20 mouse cellular contexts compared by ENCODE assay signal in the genomic region with DNA sequence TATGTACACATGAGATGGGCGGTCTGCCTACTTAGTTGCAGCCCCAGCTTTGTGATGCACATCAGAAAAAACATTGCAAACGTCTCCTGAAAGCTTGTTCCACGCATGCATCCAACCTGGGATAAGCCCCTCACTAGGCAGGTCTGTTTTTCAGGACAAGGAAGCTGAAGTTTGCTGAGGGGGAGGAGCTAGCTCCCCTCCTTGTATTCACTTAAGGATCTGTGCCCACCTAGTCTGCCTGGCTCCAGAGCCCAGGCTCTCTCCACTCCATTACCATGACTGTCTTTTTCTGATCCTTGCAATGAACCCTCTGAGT. TPM values are rescaled to one million over a fixed set of nuclear protein-coding genes. Genes with fewer than 3 reads are reported as not detected.
DNase-seq lines count a peak whose midpoint lies in the region; ATAC-seq and TF ChIP-seq lines count a peak whose summit lies in the region.
"Had no signal": no experiment of that assay in that cellular context is flagged by ENCODE, and none has a peak within 500 bp of the region (broad histone marks: within the 10 kb centered on the region; RNA-seq: fewer than 3 reads in every experiment).

No protein-coding gene starts in this region.

- DNase-seq in embryo, embryonic 11 days, result peak; percentile 22
- DNase-seq in embryo, embryonic 10 days (ENCODE audit: low spot score), result no peak
- no peak for DNase-seq in lung, embryonic 14.5 days
- no peak for DNase-seq in lung, postnatal 36 days
- DNase-seq in embryonic facial prominence, embryonic 14.5 days (ENCODE audit: low spot score), result no peak
- no peak for DNase-seq in urinary bladder, postnatal 14 days (ENCODE audit: low spot score)
- no peak for DNase-seq in spleen, postnatal 36 days (ENCODE audit: low spot score in 2 of 2)
- DNase-seq: adrenal gland, postnatal 14 days; cerebellum, adult 9-10 months; gastrocnemius, postnatal 14 days; heart, postnatal 4 days; kidney, adult 18-20 months; kidney, postnatal 25 days; layer of hippocampus, adult 9-11 months; lung, adult 18-20 months; thymus, postnatal 14 days had no signal

- H3K4me2 ChIP-seq in lung, embryonic 14.5 days, result peak overlapping the region; percentile 39
- peak overlapping the region; percentile 8; the same call in 1 of the 2 replicates for H3K4me2 ChIP-seq in embryonic facial prominence, embryonic 14.5 days (ENCODE audit: low read depth, low read length)
- H3K4me2 ChIP-seq in midbrain, embryonic 12.5 days (replicated peaks), result peak overlapping the region; percentile 74
- H3K4me2 ChIP-seq: embryonic facial prominence, embryonic 12.5 days had no signal

- no peaks in the 10 kb centered on the region for H3K27me3 ChIP-seq in lung, embryonic 14.5 days (ENCODE audit: insufficient read depth, low read length)
- peaks cover 30% of the 10 kb centered on the region for H3K27me3 ChIP-seq in embryonic facial prominence, embryonic 14.5 days (replicated peaks; ENCODE audit: control insufficient read depth, insufficient read depth, low read length)
- H3K27me3 ChIP-seq in midbrain, embryonic 12.5 days, result no peaks in the 10 kb centered on the region
- H3K27me3 ChIP-seq: stomach, embryonic 15.5 days had no signal

- TF ChIP-seq CTCF in lung, embryonic 14.5 days (IDR thresholded peaks at IDR 0.05; ENCODE audit: low read depth), result no peak

- H3K9ac ChIP-seq in lung, embryonic 14.5 days, result no peak overlapping the region
- H3K9ac ChIP-seq in embryonic facial prominence, embryonic 14.5 days (ENCODE audit: low read depth, low read length), result no peak overlapping the region
- H3K9ac ChIP-seq in midbrain, embryonic 12.5 days (replicated peaks), result no peak overlapping the region
- H3K9ac ChIP-seq: embryonic facial prominence, embryonic 12.5 days; stomach, embryonic 15.5 days had no signal

- H3K36me3 ChIP-seq in lung, embryonic 14.5 days (ENCODE audit: insufficient read depth), result no peaks in the 10 kb centered on the region
- no peaks in the 10 kb centered on the region for H3K36me3 ChIP-seq in embryonic facial prominence, embryonic 14.5 days (ENCODE audit: control insufficient read depth, insufficient read depth, low read length)
- H3K36me3 ChIP-seq in midbrain, embryonic 12.5 days, result no peaks in the 10 kb centered on the region
- H3K36me3 ChIP-seq: embryonic facial prominence, embryonic 12.5 days; stomach, embryonic 15.5 days had no signal

- H3K27ac ChIP-seq in lung, embryonic 14.5 days (ENCODE audit: low read depth), result 0 out of 2 replicates have a peak overlapping the region, but pooled peaks have one; percentile 47
- H3K27ac ChIP-seq in embryonic facial prominence, embryonic 14.5 days (replicated peaks; ENCODE audit: low read depth, low read length), result no peak overlapping the region
- peak overlapping the region; percentile 88 for H3K27ac ChIP-seq in midbrain, embryonic 12.5 days (replicated peaks)
- H3K27ac ChIP-seq: stomach, embryonic 15.5 days had no signal

- no peak for ATAC-seq in lung, embryonic 14.5 days (ENCODE audit: insufficient read depth)
- ATAC-seq in embryonic facial prominence, embryonic 14.5 days (ENCODE audit: low read depth), result no peak
- no peak for ATAC-seq in midbrain, embryonic 12.5 days (ENCODE audit: low FRiP score, low read depth)

- 9% methylated on average over 3 of the region's 3 CpGs for WGBS in lung, embryonic 14.5 days
- 23% methylated on average over 3 of the region's 3 CpGs for WGBS in embryonic facial prominence, embryonic 14.5 days
- WGBS in midbrain, embryonic 12.5 days, result 21% methylated on average over 3 of the region's 3 CpGs

- H3K4me1 ChIP-seq in lung, embryonic 14.5 days (ENCODE audit: insufficient read depth), result peaks cover 37% of the 10 kb centered on the region
- H3K4me1 ChIP-seq in embryonic facial prominence, embryonic 14.5 days (ENCODE audit: control insufficient read depth, insufficient read depth, low read length), result peaks cover 21% of the 10 kb centered on the region
- H3K4me1 ChIP-seq in midbrain, embryonic 12.5 days, result peaks cover 46% of the 10 kb centered on the region

- no peaks in the 10 kb centered on the region for H3K9me3 ChIP-seq in lung, embryonic 14.5 days (ENCODE audit: low read depth, low read length)
- no peaks in the 10 kb centered on the region for H3K9me3 ChIP-seq in embryonic facial prominence, embryonic 14.5 days (ENCODE audit: control insufficient read depth, low read length)
- H3K9me3 ChIP-seq in midbrain, embryonic 12.5 days, result no peaks in the 10 kb centered on the region
- H3K9me3 ChIP-seq: embryonic facial prominence, embryonic 12.5 days; megakaryocyte, embryonic 14.5 days; stomach, embryonic 15.5 days had no signal

- no peak overlapping the region for H3K4me3 ChIP-seq in lung, embryonic 14.5 days (ENCODE audit: low read depth, low read length)
- no peak overlapping the region for H3K4me3 ChIP-seq in embryonic facial prominence, embryonic 14.5 days (ENCODE audit: low read depth, low read length)
- H3K4me3 ChIP-seq in midbrain, embryonic 12.5 days, result no peak overlapping the region
- H3K4me3 ChIP-seq: embryonic facial prominence, embryonic 12.5 days; megakaryocyte, embryonic 14.5 days; stomach, embryonic 15.5 days had no signal

RNA-seq across cellular contexts. Expression of a gene that starts 3.0 kb away (rescaled TPM):
- 10.3 and 10.9 TPM in 2 replicates for polyA plus RNA-seq in lung, embryonic 14.5 days (2014; fragmentation: Nextera tagmentation; extraction: Ambion mirVana)
- polyA plus RNA-seq in embryonic facial prominence, embryonic 14.5 days (2014; fragmentation: Nextera tagmentation; extraction: Ambion mirVana), result 6.7 and 7.1 TPM in 2 replicates
- 18.9 and 19.4 TPM in 2 replicates for polyA plus RNA-seq in midbrain, embryonic 12.5 days (2016; fragmentation: Nextera tagmentation; extraction: Ambion mirVana)

Comparison
In these comparisons a context has a peak if more than half of its experiments do, and no peak if none do; other contexts are left out.
1. H3K4me2 ChIP-seq: peak in every context shown above with its lines; median percentile 74 in midbrain, embryonic 12.5 days; 39 in lung, embryonic 14.5 days; 8 in embryonic facial prominence, embryonic 14.5 days.